Mouse (Mus musculus) yolk sac, embryonic 10.5 days (tissue): ENCODE results near the gene Sec14l3.
"Not testable (repeated sequence)": the region's sequence is repeated elsewhere in the genome, so short reads cannot be mapped to it uniquely, and the experiment has no call there.

Source experiments
- DNase-seq: peaks from one replicate; pipeline ENCODE4 v3.0.0-alpha.2; 2017; ENCODE audit warnings: low spot score

The Sec14l3 gene

DNA sequence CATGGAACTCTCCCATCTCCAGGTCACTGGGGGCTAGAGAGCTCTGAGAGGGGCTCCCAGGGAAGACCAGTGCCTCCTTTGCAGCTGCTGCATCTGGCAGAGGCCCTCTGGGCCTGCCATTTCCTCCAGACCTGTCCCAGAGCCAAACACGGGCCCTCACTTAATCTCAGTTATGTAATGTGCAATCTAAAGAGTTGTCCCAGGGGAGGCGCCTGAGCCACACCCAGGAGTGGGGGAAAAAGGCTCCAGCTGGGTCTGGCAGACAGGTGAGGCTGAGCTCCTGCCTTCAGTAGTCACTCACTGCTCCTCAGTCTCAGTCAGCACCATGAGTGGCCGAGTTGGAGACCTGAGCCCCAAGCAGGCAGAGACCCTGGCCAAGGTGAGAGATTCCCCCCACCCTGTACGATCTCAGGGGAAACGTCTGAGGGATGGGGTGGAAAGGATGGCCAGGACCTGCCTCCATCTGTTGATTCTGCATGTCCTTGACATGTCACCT is at the start of gene Sec14l3:
Gene Sec14l3 (plus strand): TSS at position 215 of the 496 bp plus-strand sequence.
- DNase-seq, result no peak

- DNase-seq, result not testable (repeated sequence)
Measured at GRCm38 (mm10) chr11:4015796-4016195, 48.8 kb upstream of the Sec14l3 start.

GRCm38 (mm10) chr11:4022111-4022510 is 42.5 kb upstream of the Sec14l3 start:
- not testable (repeated sequence) for DNase-seq

GRCm38 (mm10) chr11:4023321-4023720 is 41.3 kb upstream of the Sec14l3 start:
- DNase-seq, result no peak

GRCm38 (mm10) chr11:4027066-4027465 is 37.6 kb upstream of the Sec14l3 start:
- no peak for DNase-seq

GRCm38 (mm10) chr11:4027561-4028334 is 36.9 kb upstream of the Sec14l3 start:
- no peak for DNase-seq

DNA sequence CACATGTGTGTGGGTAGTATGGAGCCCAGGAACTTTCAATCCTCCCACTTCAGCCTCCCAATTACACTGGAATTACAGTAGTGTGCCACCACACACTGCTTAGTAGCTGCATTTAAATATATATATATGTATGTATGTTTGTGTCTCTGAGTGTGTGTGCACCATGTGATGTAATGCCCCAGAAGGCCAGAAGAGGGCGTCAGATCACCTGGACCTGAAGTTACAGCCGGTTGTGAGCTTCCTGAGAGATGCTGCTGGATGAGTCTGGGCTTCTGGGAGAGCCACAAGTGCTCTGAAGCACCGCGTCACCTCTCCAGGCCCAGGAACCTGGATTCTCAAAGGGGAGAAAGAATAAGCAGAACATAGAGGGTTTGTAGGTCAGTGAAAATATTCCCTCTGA is 35.3 kb upstream of the Sec14l3 start:
- no peak for DNase-seq

- no peak for DNase-seq
Measured at GRCm38 (mm10) chr11:4031126-4031941, 33.3 kb upstream of the Sec14l3 start, which contains the start of gene Sec14l4. Gene Sec14l4, plus strand, starts transcription at chr11:4031462.

GRCm38 (mm10) chr11:4031961-4032360 is 32.7 kb upstream of the Sec14l3 start:
- DNase-seq, result no peak

DNA sequence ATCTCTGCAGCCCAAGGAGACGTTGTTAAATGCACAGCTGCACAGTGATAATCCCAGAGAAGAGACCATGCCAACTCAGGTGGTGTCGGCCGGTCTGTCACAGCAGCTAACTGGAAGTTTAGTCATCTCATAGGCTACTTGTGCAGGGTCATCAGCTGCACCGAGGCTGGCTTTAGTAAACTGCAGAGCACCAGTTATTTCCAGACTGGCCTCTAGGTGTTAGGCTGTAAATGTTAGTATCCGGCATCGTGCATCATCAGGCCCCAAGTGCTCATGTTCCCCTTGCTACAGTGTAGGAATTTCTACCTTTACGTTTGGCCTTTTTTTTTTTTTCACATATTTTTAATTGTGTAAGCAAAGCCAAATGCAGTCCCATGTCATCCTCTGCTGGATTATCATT is 31.2 kb upstream of the Sec14l3 start:
- no peak for DNase-seq

DNA sequence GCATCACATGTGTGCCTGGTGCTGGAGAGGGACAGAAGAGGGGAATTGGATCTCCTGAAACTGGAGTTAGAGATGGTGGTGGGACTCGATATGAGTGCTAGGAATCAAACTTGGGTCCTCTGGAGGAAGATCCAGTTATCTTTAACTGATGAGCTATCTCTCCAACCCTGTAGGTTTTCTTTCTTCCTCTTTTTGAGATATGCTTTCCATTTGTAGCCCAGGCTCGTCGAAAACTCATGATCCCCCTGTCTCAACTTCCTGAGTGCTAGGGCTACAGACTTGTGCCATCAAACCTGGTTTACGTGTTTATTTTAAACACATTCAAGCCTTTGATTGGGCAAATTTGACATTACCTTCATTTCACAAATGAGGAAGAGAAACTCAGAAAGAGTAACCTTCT is 30.5 kb upstream of the Sec14l3 start:
- DNase-seq, result no peak

DNA sequence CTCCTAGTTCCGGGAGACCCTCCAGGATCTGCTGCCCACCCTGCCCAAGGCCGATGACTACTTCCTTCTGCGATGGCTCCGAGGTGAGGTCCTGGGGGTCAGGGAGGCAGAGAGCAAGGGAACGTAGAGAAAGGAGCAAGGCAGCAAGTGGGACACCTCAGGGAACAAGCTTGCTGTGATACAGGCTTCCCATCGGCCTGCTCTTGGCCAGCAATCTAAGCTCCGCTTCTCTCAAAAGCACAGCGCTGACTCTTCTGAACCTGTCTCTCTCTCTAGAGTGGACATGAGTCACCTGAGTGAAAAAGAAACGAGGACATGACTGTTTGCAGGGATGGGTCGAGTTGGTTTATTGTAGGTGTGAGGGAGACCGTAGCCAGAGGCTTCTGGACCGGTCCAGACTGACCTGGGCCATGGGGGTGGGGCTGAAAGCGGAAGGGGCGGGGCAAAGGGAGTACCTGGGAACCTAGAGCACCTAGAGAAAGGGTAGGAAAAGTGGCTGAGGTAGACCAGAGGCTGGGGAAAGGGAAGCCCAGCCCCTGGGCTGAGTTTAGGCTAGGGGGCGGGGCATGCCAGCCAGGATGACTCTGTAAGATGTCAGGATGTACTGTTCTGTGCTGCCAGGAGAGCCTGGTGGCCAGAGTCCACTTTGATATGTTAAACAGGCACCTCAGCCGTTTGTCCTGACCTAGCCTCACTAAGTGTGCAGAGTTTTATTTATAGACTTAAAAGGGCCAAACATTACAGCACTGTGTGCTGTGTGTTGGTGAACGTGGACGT is 29.3 kb upstream of the Sec14l3 start:
- DNase-seq, result peak; percentile 82

DNA sequence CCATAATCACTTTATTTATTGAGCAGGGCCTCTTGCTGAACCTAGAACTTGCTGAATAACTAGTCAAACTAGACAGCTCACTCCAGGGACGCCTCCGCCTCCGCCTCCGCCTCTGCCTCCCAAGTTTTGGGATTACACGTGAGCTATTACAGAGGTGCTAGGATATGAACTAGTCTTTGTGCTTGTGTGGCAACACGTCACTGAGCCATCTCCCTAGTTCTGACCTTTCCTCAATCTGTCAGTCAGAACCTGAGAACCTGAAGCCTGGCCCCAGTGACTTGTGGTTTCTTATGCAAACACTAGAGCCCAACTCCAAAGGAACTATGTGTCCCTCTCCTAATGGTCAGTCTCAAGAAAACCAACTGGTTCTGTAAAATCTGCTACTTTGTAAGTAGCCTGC is 28.7 kb upstream of the Sec14l3 start:
- no peak for DNase-seq

- no peak for DNase-seq
Measured at GRCm38 (mm10) chr11:4036365-4037084, 28.1 kb upstream of the Sec14l3 start.

GRCm38 (mm10) chr11:4039951-4040350 is 24.7 kb upstream of the Sec14l3 start:
- DNase-seq, result no peak

- DNase-seq, result no peak
Measured at GRCm38 (mm10) chr11:4041123-4041625, 23.5 kb upstream of the Sec14l3 start.

DNA sequence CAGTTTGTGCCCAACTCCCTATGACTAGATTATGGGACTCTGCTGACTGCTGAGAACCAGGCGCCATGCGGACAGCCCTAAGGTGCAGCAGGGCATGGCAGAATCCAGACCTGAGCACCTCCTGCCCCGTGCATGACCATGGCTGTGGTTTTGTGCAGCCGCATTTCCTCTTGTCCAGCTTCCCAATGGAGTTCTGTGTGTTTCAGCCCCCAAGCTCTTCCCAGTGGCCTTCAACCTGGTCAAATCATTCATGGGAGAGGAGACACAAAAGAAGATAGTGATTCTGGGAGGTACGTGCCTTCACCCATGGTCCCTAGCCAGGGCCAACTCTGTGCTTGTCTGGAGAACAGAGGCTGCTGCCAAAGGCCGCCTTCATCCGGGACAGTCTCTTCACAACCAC is 21.6 kb upstream of the Sec14l3 start:
- no peak for DNase-seq

GRCm38 (mm10) chr11:4046526-4046925 is 18.1 kb upstream of the Sec14l3 start:
- no peak for DNase-seq

- no peak for DNase-seq
Measured at GRCm38 (mm10) chr11:4047766-4048165, 16.9 kb upstream of the Sec14l3 start.

DNA sequence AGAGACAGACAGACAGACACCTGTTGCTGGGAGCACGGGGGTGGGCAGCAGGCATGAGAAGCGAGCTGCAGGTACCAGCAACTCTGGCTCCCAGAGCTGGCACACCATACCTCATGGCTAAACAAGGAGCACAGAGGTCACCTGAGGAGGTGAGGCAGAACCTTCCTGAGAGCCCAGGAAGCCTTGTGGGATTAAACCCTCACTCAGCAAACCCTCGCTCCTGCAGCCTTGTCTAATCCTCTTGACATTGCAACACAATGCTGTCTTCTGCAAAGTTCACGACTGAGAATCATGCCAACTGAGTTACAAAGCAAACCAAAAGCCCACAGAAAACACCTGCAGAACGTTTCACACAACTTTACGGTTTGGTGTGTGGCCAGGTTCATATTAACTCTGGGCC is 16.2 kb upstream of the Sec14l3 start:
- DNase-seq, result no peak

DNA sequence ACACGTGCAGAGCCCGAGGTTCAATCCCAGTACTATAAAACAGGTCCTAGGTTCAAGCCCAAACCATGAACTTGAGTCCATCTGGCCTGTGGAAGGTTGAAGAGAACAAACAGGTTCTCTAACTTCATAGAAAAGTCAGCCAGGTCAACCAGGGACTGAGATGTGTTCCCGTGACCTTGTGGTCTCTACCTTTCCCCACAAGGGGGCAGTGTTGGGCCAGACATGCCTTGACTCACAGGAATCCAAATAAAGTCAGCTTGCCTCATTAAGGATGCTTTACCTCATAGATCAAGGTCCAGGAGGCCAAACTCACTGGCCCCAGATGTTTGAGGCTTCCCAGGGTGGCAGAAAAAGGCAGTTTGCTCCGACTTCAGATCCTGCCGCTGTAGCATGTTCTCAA is 11.1 kb upstream of the Sec14l3 start:
- DNase-seq, result peak; percentile 74
